Mouse (Mus musculus): Measurements from ENCODE around the gene Slc43a1.

The Slc43a1 gene

DNA sequence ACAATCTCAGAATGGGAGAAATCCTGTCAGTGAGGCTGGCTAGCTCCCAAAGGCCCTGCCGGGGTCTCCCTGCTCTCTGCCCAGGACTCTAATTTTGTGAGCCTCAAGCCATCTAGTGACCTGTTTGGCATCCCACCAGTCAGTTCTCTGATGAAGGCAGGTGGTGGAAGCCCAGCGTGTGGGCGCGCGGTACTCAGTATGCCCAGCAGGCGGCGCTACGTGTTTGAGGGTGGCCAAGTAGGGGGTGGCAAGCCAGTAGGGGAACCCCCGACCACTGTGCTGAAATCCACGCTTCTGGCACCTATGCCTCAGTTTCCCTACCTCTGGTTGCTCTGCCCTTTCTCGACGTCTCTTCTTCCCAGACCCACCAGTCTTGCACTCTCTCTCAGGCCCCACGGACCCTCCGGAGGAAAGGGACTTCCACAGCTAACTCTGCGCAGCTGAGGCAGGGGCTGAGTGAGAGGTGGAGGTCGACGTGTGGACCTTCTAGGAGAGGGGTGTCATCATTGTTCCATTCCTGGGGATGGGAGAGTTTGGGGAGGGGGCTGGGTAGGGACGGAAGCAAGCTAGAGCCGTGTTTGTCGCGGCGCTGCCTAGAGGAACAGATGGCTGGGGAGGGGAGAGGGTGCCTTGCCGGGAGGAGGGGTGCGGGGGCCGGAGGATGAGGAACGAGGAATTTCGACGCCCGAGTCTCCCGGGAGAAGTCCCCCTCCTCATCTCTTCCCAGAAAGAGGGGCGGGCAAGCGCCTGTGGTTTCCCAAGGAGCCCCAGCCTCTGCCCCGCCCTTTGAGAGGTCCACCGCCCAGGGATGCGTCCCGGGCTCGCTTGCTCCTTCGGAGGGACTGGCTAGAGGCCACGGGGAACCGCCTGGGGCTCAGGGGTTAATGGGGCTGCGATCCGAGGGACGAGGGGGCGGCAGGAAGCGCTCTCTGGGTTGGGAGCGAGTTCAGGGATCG, 27.2 kb downstream of the Slc43a1 start:
- DNase-seq (ENCODE audit: low read depth, low spot score) = peak; percentile 62

DNA sequence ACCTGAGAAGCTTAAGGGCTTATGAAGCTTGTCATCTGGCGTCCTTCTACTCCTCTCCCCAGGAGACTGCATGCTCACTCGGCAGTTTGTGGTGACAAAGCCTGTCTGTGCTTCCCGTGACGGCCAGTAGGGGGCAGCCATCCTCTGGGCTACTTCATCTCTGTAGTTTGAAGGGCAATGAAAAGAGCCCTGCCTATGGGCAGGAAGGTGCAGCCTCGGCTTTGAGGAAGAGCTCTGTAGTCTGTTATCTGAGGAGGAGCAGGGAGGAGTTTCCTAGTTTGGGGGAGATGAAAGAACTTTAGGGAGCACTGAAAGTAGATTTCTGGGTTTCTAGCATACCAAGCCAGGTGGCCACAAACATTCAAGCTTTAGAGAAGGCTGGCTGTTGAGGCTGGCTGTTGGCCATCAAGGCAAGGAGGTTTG, 29.9 kb downstream of the Slc43a1 start:
- peak; percentile 82 for DNase-seq (ENCODE audit: low read depth, low spot score)

DNA sequence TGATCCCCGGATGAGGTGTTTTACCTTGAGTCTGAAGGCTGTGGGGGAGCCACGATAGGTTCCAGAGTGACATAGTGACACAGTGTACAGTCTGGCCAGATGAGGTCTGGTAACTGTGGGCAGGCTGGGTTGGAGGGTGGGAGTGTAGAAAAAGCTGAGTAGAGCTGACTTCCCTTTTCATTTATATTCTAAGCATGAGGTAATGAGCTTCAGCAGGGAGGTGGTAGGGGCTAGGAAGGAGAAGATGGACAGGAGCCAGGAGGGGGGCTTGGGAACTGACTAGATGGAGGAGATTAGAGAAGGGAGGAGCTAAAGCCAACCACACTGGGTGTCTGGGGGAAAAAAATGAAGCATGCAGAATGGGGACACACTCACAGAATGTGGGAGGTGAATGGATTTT, 30.3 kb downstream of the Slc43a1 start:
- DNase-seq (ENCODE audit: low read depth, low spot score) = no peak

DNA sequence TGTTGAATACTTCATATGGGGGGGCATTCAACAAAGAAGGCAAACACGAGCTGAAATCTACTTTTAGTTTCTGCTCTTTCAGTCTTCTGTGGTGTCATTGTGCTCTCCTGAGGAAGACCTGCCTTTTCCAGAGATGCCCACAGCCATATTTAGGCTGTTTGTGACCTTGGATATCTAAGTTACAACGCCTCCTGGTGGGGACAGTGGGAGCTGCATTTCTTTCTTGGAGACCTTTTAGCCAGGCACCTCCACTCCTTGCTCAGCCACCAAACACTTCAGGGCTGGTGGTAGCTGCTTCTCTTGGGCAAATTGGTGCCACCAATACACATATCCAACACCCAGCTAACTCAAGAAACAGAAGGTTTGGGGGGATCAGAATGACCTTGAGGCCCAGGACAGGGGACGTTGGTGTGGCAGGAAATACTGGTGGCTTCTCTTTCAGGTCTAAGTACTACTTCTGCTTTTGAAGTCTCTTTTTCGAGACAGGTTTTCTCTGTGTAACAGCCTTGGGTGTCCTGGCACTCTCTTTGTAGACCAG, 32.0 kb downstream of the Slc43a1 start:
- peak; percentile 81 for DNase-seq (ENCODE audit: low read depth, low spot score)

DNA sequence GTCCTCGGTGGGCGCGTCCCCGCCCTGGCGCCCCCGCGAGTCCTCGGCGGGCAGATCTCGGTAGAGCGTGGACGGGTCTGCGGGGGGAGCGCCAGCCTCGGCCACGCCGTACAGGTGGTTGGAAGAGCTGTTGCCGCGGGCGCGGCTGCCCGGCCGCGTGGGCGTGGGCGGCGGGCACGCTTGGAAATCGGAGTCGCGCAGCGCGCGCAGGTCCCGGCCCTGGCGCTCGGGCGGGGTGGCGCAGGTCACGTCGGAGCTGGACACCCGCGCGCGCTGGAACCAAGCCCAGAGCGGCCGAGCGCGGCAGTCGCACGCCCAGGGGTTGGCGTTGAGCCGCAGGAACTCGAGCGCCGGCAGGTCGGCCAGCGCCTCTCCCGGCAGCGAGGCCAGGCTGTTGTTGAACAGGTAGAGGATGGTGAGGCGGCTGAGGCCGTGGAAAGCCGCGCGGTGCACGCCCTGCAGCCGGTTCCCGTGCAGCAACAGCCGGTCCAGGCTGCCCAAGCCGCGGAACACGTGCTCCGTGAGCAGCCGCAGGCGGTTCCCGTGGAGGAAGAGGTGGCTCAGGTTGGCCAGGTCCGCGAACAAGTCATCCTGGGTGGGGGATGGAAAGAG, 33.6 kb downstream of the Slc43a1 start:
- DNase-seq (ENCODE audit: low read depth, low spot score) = no peak

DNA sequence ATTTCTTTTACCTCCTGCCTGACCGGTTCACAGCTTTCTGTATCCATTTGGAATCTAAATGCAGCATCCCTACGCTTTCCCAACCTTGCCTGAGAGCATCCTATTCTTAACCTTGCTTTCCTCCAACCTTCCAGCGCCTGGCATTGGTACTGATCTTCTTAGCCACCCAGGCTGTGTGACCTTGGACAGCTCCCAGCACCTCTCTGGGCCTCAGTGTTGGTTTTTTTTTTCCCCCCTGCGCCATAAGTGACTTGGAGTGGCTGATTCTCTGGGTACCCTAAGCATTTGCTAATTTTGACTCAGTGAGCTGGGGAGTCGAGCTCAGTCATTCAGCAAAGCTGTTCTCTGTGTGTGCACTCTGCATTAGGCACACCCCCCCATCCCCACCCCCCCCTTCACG, 37.2 kb downstream of the Slc43a1 start:
- DNase-seq (ENCODE audit: low read depth, low spot score) = no peak

DNA sequence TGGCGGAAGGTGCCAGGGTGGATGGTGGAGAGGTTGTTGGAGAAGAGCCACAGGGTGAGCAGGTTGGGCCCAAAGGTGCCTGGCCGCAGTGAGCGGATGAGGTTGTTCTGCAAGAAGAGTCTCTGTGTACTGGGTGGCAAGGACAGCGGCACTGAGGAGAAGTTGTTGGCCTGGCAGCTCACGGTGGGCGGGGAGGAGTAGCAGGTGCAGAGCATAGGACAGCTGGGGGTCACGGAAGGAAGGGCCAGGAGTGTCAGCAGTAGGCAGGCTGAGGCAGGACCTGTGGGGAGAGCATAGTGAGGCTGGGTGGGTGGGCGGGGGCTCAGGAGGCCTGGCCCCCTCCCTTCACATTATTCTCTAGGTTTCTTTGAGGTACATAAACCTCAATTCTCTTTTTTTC, 41.9 kb downstream of the Slc43a1 start:
- DNase-seq (ENCODE audit: low read depth, low spot score) = no peak

DNA sequence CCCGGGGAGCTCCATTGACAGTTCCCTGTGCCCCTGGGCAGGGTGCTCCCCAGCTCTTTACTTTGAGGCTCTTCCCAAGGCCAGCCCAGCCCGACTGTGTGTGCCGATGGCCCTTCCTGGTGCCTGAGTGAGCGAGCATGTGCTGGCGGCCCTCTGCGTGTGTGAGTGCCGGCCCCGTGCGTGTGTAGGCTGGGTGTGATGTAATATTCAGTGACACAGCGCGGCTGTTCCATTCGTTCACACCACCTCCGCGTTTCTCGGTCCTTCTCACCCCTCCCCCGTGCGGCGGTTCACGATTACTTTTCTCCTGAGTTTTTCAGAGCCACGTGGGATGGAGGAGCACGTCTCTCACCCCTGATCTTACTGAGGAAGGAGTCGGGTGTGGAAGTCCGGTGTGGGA, 44.0 kb downstream of the Slc43a1 start:
- DNase-seq (ENCODE audit: low read depth, low spot score) = no peak

DNA sequence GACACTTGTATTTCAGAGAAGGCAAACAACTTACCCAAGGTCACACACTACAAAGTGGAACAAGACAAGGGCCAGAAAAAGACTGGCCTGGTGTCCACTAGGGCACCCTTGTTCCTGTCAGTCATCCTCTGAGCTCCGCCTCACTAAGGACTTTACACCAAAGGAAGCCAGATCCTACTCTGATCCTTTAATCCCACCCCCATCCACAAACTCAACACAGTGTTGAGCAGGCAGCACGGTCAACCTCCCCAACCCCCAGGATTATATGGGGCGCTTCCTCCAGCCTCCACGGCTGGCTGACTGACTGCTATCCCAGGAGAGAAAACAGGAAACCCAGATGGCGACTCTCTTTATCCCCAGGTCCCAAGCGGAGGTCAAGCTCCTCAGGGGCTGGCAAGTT, 44.4 kb downstream of the Slc43a1 start:
- no peak for DNase-seq (ENCODE audit: low read depth, low spot score)

DNA sequence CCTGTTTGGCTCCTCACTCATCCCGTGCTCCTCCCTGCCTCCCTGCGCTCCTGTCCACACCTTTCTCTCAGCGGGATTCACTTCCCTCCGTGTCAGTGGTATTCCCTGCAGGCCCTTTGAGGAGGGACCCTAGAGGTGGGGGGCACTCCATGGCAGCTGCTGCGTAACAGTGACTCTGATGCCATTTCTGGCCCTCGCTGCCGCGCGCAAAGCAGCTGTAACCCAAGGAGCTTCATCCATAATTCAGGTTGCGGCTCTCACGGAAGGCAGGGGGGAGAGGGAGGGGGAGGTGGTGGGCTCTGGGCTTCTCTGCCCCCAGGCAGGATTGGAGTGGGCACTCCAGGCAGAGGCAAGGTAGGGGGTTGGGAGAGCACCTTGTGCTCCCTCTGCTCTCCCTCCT, 44.9 kb downstream of the Slc43a1 start:
- no peak for DNase-seq (ENCODE audit: low read depth, low spot score)

DNA sequence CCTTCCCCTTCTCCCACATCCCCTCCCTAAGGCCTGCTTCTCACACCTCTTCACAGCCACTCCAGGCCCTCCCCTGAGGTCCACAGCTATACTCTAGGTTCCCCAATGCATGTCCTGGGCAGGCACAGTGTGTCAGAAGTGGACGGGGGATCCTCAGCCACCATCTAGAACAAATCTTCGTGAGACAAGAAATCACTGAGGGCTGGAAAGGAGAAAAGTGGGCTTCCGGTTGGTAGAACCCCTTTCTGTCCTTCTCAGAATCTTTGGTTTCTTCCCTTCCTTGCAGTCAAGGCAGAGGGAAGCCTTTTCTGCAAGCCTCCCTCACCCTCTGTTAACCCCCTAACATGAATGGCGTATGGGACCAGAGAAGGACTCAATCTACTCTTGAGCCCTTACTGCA, 45.3 kb downstream of the Slc43a1 start:
- no peak for DNase-seq (ENCODE audit: low read depth, low spot score)

DNA sequence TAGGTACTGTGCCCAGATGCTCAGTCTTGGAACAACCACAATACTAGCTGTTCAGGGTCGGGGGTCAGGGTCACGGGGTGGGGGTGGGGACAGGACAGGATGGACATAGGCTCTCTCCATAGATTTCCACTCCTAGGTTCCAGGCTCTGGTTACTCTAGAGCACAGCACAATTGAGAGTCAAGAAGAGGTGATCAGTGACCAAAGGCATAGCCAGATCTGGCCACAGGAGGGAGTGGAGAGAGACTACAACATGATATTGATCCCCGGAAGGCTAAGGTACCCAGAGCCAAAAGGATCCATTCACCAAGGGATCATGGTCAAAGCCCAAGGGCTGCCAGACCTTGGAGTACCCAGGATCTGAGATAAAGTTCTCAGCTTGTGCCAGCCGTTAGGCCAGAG, 46.0 kb downstream of the Slc43a1 start:
- DNase-seq (ENCODE audit: low read depth, low spot score) = no peak

DNA sequence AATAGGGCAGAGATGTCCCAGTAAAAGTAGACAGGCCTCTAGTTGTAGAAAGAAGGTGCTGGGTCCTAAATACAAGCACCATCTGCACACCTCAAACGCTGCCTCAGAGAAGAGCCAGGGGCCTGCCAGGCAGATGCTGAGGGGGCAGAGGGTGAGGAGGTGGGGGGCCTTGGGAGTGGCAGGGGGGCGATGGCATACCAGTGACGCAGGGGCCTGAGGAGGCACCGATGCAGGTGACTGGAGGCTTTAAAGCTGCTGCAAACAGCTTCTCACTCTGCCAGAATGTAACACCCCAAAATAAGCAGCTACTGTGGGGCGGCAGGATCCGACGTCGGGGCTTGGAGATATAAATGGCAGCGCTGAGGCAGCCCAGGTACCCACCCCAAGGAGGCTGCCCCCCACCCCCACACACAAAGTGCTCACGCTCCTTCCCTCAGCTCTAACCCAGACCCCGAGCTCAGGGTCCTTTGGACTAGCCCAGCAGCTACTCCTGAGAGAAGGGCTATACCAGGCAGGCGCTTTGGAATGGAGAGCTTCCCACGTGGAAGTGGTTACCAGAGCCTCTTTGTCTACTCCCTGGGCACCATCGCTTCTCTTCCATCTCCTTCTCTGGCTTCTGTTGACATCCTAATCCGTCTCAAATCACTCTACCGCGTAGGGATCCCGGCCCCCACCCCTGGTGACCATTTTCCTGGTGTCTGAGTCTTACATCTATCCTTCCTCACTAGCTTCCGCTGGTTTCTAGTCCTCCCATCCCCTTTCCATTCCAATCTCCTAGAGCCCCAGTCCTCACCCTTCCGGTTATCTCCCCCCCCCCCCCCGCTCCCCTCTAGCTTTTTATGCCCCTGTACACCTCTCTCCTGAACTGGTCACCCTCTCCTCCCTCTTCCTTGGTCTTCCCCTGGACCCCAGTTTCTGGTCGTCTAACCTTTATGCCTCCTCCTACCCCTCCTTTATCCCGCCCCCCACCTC, 46.7 kb downstream of the Slc43a1 start:
- no peak for DNase-seq (ENCODE audit: low read depth, low spot score)

DNA sequence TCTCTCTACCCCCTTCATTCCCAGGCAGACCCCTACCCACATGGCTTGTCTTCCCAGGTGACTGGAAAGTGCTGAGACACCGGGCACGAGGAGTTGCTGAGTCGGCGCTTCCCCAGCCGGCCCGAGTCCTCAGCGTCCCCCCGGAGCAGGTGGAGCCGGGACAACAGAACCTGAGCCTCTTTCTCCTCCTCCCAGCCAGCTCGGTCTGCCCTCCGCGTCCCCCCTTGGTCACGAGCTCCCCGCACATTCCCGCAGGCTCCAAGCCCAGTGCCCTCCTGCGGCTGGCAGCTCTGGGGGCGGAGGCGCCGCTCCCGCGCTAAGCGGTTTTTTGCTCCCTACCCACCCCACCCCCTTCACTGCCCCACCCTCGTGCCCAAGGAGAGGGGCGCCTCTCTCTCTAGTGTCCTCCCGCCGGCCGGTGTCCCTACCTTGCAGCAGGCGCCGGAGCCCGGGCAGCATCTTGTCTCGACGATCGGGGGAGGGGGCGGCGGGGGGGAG, 47.6 kb downstream of the Slc43a1 start, which contains the start of gene Rtn4rl2:
TSS of gene Rtn4rl2 (minus strand) at position 477 of the 498 bp plus-strand sequence.
- DNase-seq (ENCODE audit: low read depth, low spot score) = peak; percentile 22

DNA sequence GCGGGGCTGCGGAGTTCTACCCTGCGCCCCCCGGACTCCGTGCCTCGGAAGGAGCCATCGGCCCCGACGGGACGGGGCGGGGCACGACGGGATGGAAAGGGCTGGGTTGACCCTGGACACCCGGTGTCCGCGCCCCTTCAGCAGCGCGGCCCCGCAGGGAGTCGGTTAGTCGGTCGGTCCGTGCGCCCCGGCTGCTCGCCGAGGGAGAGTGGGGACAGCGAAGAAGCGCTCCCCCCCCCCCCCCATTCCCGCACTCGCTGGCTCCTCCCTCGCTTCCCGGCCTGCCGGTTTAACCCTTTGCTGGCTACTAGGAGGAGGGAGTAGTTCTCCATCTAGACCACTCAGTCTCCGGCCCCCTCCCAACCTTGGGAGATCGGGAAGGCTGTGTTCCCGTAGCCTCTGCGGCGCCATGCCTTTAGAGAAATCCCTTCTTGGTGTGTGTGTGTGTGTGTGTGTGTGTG, 48.2 kb downstream of the Slc43a1 start:
- DNase-seq (ENCODE audit: low read depth, low spot score) = peak; percentile 71

DNA sequence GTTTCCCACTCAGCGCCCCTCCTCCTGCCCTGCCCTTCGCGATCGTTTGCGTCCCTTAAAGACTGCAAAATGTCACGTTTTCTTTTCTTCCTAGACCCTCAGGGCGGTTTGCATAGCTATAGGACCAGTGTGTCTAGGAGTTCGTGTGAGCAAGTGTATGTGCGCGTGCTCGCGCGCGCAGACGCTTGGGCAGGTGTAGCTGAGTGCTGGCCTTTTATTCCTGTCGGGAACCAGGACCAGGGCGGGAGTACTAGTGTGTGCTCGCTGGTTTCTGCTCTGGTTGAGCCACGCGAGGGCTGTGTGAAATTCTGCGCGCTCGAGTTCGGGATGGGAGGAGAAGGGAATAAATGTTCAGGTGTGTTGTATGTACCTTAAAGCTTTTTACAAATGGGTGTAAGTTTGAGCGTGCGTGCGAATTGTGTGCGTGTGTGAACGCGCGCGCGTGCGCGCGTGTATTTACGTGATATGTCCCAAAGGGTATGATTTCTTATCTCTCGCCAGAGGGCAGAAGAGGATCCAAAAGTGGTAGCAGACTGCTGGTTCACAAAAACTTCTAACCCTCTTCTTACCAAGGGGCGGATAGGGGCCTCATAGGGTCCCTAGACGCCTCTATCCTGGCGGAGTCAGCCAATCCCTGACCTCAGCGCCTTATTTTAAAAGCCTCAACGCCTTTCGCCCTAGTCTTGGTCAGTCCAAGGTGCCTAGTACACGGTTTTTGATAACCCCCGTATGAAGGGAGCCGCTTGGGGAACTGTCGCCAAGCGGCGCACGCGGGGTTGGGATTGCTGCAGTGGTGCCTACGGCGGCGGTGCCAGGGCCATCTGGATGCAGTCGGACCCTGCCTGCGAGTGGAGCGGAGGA, 49.0 kb downstream of the Slc43a1 start:
- peak; percentile 58 for DNase-seq (ENCODE audit: low read depth, low spot score)

DNA sequence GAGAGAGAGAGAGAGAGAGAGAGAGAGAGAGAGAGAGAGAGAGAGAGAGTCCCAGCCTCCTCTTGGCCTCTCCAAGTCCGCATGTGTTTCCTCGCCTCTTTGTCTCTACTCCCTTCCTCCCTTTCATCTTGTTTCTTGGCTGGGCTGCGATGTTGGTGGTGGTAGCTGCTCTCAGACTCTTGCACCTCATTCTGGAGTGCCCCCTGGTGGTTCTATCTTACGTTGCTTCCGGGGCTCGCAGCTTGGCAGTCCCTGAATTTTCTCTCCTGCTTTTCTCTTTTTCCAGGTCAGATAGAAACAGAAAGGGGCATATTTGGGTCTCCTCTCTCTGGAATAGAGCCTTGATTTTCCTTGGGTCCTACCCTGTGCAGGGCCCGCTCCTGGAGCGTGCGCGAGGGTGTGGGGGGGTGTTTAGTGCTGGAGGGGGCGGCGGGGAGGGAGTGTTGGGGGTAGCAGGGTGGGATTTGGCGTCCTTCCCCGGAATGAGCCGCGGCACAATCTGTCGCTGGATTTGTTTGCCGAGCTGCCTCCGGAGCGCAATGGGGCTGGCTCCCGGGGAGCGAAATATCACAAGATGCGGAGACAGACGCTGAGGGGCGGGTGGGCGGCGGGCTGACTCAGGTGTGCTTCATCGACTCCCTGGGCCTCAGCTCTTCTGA, 50.1 kb downstream of the Slc43a1 start:
- peak; percentile 76 for DNase-seq (ENCODE audit: low read depth, low spot score)

DNA sequence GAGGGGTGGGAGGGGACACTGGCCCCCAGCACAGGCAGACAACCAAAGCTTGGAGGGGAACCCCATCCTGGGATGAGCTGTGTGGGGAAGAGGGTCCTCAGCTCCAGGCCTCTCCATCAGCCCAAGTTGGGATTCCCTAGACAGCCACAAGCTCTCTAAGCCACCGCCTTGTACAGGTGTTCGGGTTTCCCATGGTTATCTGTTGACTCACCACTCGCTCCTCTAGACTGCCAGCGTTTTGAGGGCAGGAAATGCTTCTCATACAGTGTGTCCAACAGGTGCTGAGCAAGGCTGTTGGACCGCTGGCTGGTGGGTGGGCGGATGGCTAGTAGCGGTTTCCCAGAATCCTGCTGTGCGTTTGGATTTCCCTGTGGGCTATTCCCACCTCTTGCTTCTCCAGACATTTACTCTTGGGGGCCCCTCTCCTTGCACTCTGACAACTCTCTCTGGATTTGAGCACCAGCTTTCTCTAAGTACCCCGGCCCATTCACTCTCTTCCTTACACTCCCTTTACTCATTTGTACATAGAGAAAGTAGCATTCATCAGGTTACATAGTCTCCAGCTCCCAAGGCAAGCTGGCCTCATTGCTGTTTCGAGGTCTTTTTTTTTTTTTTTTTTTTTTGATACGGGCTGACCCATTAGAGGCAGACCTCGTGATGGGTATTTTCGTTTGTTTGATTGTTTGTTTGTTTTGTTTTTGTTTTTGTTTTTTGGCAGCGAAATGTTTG, 50.8 kb downstream of the Slc43a1 start:
- DNase-seq (ENCODE audit: low read depth, low spot score) = no peak

DNA sequence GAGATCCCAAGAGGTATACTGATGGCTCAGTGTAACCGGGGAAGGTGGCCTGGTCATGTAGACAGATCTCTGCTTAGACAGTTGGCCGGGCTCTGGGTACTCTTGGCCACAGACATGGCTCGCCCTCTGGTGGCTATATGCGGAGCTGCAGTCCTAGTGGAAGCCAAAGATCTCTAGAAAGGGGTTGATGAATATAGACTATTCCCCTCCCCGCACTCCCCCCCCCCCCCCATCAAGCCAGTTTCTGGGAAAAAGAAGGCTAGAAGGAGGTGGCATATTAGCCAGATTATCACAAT, 51.3 kb downstream of the Slc43a1 start:
- peak; percentile 75 for DNase-seq (ENCODE audit: low read depth, low spot score)

Data from R1 (cell line).